Mouse (Mus musculus): ENCODE measurements around the gene Gkap1. TPM values are rescaled to one million over a fixed set of nuclear protein-coding genes. Genes with fewer than 3 reads are reported as not detected.

Gkap1 gene
- 5.3 and 17.2 TPM in 2 replicates for polyA plus RNA-seq (2011; ENCODE audit: insufficient read depth, insufficient read length, low replicate concordance, missing spikeins)

DNA sequence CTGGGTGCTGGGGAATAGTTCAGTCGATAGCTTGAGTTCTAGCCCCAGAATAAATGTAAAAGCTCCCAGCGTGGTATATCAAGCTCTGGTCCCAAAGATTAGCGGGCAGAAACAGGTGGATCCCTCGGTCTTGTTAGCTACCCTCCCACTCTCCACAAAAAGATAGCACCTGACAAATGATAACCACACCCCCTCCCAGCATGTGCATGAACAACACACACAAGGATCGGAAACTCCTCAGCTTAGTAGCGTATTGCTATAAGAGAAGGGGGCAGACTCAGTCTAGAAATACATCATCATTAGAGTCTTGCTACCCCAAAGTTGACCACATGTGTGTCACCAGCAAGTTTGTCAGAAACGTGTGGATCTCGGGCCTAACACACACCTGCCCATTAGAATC, at the start of gene Gkap1:
TSS of gene Gkap1 (minus strand) at position 101 of the 400 bp plus-strand sequence.
- Histone ChIP-seq H3K27ac (ENCODE audit: control insufficient read depth, insufficient read depth, low read depth, low read length, poor library complexity) (peak within 1 kb of the TSS; percentile 6; the same call in 1 of the 2 replicates), H3K4me1 (ENCODE audit: control insufficient read depth, insufficient read depth, low read length) (no peaks in the 10 kb centered on the region), H3K4me3 (replicated peaks; ENCODE audit: control insufficient read depth, low read depth, low read length) (peak within 1 kb of the TSS; percentile 54)
- TF ChIP-seq POLR2A (IDR thresholded peaks at IDR 0.05; ENCODE audit: borderline replicate concordance, control insufficient read depth, low read depth, low read length): no peak
- no peak for TF ChIP-seq CTCF (IDR thresholded peaks at IDR 0.05; ENCODE audit: control insufficient read depth, insufficient read depth, low read length)
- WGBS: 82% methylated on average over 8 of the region's 8 CpGs

DNA sequence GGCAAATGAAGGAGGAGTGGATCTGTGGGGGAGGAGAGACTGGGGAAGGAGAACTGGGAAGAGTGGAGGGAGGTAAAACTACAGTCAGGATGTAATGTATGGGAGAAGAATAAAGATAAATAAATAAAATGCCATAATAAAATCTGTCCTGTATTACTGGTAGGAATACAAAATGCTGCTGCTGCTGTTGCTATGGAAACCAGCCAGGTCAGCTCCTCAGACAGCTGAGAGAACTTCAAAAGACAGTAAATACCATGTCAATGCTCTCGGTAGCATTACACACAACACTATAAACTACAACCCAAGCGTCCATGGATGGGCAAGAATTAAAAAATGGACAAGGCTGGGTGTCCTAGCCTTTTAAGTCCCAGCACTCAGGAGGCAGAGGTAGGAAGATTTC, 42.3 kb upstream of the Gkap1 start:
- H3K4me3 ChIP-seq (replicated peaks; ENCODE audit: control insufficient read depth, low read depth, low read length): no peak overlapping the region
- WGBS: 76% methylated on average over 2 of the region's 2 CpGs
- no peak overlapping the region for H3K27ac ChIP-seq (ENCODE audit: control insufficient read depth, insufficient read depth, low read depth, low read length, poor library complexity)
- H3K4me1 ChIP-seq (ENCODE audit: control insufficient read depth, insufficient read depth, low read length): no peaks in the 10 kb centered on the region
- TF ChIP-seq POLR2A (IDR thresholded peaks at IDR 0.05; ENCODE audit: borderline replicate concordance, control insufficient read depth, low read depth, low read length) (no peak), CTCF (IDR thresholded peaks at IDR 0.05; ENCODE audit: control insufficient read depth, insufficient read depth, low read length) (no peak)

DNA sequence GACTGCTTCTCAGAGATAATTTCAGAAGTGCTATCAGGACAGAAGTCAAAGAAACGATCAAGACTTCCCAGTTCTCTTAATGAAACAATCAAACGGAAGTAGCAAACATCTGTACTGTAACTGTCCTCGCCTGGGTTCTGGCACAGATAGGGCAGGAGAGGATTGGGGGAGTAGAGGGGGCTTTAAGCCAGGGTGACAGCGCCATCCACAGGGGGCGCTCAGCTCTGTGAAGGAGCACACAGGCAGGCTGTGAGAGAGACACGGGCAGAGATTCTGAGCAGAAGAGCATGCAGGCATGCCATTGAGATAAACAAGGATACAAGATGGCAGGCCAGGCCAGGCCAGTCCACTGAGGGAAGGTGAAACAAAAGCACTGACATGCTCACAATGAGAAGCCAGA, 39.5 kb upstream of the Gkap1 start:
- no peak overlapping the region for H3K4me3 ChIP-seq (replicated peaks; ENCODE audit: control insufficient read depth, low read depth, low read length)
- no peak overlapping the region for H3K27ac ChIP-seq (ENCODE audit: control insufficient read depth, insufficient read depth, low read depth, low read length, poor library complexity)
- 57% methylated on average over 6 of the region's 6 CpGs for whole genome bisulfite sequencing
- TF ChIP-seq CTCF (IDR thresholded peaks at IDR 0.05; ENCODE audit: control insufficient read depth, insufficient read depth, low read length): no peak
- no peak for TF ChIP-seq POLR2A (IDR thresholded peaks at IDR 0.05; ENCODE audit: borderline replicate concordance, control insufficient read depth, low read depth, low read length)
- no peaks in the 10 kb centered on the region for H3K4me1 ChIP-seq (ENCODE audit: control insufficient read depth, insufficient read depth, low read length)

DNA sequence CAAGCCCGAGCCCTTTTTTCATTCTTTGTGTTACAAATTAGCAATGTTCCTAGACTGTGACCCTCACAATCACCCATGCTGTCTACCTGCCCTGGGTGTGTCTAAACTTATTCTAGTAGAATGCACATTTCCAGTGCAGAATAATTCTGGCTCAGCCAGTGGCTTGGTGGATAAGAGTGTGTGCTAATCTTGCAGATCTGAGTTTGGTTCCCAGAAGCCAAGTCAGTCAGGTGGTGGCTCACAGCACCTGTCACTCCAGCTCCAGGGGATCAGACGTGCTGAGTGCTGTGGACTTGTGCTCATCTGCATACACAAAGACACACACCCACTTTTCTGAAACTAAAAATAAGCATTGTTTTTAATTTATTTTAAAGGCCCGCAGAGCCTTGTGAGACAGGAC, 38.3 kb upstream of the Gkap1 start:
- H3K4me1 ChIP-seq (ENCODE audit: control insufficient read depth, insufficient read depth, low read length): no peaks in the 10 kb centered on the region
- 70% methylated on average over 3 of the region's 3 CpGs for WGBS
- H3K4me3 ChIP-seq (replicated peaks; ENCODE audit: control insufficient read depth, low read depth, low read length): no peak overlapping the region
- H3K27ac ChIP-seq (ENCODE audit: control insufficient read depth, insufficient read depth, low read depth, low read length, poor library complexity): no peak overlapping the region
- TF ChIP-seq CTCF (IDR thresholded peaks at IDR 0.05; ENCODE audit: control insufficient read depth, insufficient read depth, low read length) (no peak), POLR2A (IDR thresholded peaks at IDR 0.05; ENCODE audit: borderline replicate concordance, control insufficient read depth, low read depth, low read length) (no peak)

DNA sequence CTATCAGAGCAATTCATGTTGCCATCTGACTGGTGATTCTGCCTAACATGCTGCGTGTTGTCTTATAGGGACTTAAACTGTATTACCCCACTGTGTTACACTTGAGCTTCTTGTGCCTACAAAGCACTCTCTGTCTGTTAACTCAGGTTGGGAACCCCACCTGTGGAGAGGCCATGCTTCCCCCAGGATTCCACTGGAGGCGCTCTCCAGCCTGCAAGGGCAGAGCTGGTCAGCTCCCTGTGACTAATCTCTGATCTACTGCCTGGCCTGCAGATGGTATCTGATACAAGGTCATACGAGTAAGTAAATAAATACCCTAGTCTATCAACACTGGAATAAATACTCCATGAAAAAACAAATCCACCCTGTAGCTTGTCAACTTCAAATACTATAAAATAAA, 35.9 kb upstream of the Gkap1 start:
- no peak for TF ChIP-seq CTCF (IDR thresholded peaks at IDR 0.05; ENCODE audit: control insufficient read depth, insufficient read depth, low read length)
- no peak for TF ChIP-seq POLR2A (IDR thresholded peaks at IDR 0.05; ENCODE audit: borderline replicate concordance, control insufficient read depth, low read depth, low read length)
- no peak overlapping the region for H3K4me3 ChIP-seq (replicated peaks; ENCODE audit: control insufficient read depth, low read depth, low read length)
- no peaks in the 10 kb centered on the region for H3K4me1 ChIP-seq (ENCODE audit: control insufficient read depth, insufficient read depth, low read length)
- 78% methylated on average over 3 of the region's 3 CpGs for WGBS
- H3K27ac ChIP-seq (ENCODE audit: control insufficient read depth, insufficient read depth, low read depth, low read length, poor library complexity): no peak overlapping the region

DNA sequence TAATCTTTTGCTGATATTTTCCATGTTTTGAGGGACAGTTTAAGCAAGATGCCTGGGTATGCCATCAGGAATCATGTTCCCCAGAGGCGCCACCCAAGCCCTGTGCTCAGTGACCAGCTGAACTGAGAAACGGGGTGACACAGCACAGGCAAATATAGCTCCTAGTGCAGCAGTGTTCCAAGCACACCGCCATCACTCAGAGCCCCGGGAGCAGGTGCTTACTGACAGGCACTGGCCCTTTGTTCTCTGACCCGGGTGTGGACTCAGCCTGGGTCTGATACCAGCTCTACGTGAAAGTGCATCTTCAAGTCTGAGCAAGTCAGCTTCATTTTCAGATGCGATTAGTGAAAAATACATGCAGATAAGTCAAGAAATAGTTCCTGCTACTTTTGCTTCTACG, 34.0 kb upstream of the Gkap1 start:
- H3K4me3 ChIP-seq (replicated peaks; ENCODE audit: control insufficient read depth, low read depth, low read length): no peak overlapping the region
- no peak overlapping the region for H3K27ac ChIP-seq (ENCODE audit: control insufficient read depth, insufficient read depth, low read depth, low read length, poor library complexity)
- 75% methylated on average over 8 of the region's 8 CpGs for WGBS
- no peaks in the 10 kb centered on the region for H3K4me1 ChIP-seq (ENCODE audit: control insufficient read depth, insufficient read depth, low read length)
- TF ChIP-seq POLR2A (IDR thresholded peaks at IDR 0.05; ENCODE audit: borderline replicate concordance, control insufficient read depth, low read depth, low read length) (no peak), CTCF (IDR thresholded peaks at IDR 0.05; ENCODE audit: control insufficient read depth, insufficient read depth, low read length) (no peak)

DNA sequence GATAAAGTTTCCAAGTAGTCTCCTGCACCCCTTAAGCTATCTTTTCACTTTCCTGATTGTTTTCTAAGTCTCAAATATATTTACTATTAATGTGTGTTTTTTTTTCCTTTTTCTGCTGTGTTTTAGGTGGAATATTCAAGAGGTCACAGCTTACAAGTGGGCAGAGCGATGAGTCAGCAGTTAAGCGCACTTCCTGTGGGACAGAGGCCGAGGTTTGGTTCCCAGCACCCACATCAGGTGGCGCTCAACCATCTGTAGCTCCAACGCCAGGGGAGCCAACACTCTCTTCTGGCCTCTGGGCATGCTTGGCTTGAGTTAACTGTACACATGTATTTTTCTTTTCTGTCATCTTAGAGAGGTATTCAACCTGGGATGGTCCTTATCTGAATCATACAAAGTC, 32.0 kb upstream of the Gkap1 start:
- Histone ChIP-seq H3K27ac (ENCODE audit: control insufficient read depth, insufficient read depth, low read depth, low read length, poor library complexity) (no peak overlapping the region), H3K4me3 (replicated peaks; ENCODE audit: control insufficient read depth, low read depth, low read length) (no peak overlapping the region), H3K4me1 (ENCODE audit: control insufficient read depth, insufficient read depth, low read length) (no peaks in the 10 kb centered on the region)
- WGBS: 84% methylated on average over 5 of the region's 5 CpGs
- TF ChIP-seq CTCF (IDR thresholded peaks at IDR 0.05; ENCODE audit: control insufficient read depth, insufficient read depth, low read length): no peak
- no peak for TF ChIP-seq POLR2A (IDR thresholded peaks at IDR 0.05; ENCODE audit: borderline replicate concordance, control insufficient read depth, low read depth, low read length)

DNA sequence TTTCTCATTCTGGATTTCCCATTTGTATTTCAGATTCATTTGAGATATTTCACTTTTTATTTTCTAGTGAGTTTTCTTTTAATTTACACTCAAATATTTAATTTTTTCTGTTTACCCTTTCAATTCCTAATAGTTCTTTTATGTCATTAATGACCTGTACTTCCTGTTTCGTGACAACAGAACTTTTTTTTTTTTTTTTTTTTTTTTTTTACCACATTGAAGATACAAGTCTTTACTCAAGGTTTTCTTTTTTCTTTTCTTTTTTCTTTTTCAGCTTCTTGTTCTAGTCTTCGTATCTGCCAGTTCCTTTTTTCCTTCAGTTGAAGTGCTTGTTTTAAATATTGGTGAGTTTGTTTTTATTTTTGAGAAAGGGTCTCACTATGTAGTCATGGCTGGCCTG, 29.7 kb upstream of the Gkap1 start:
- WGBS: 64% methylated on average over 2 of the region's 2 CpGs
- TF ChIP-seq POLR2A (IDR thresholded peaks at IDR 0.05; ENCODE audit: borderline replicate concordance, control insufficient read depth, low read depth, low read length) (no peak), CTCF (IDR thresholded peaks at IDR 0.05; ENCODE audit: control insufficient read depth, insufficient read depth, low read length) (no peak)
- Histone ChIP-seq H3K4me1 (ENCODE audit: control insufficient read depth, insufficient read depth, low read length) (no peaks in the 10 kb centered on the region), H3K4me3 (replicated peaks; ENCODE audit: control insufficient read depth, low read depth, low read length) (no peak overlapping the region), H3K27ac (ENCODE audit: control insufficient read depth, insufficient read depth, low read depth, low read length, poor library complexity) (no peak overlapping the region)

All from bone marrow, adult 2 months (tissue).